20 mouse cellular contexts compared by ENCODE assay signal in the genomic region with DNA sequence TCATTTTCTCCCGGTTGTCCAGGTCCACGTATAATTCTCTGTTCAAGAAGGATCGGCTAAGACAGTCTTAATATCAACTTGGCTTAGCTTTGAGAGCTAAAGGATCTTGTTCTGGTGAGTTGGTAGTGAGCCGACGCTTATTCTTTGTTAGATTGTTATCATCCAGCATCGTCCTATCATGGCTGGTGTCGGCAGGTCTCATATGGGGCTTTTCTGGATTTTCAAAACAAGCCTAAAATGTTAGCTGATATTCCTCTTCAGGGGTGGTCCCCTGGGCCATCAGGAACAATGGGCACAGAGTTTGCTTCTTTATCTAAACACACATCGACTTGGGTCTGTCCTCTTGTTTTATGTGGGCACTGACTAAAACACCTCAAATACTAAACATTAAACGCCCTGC.
"Had no signal": no experiment of that assay in that cellular context is flagged by ENCODE, and none has a peak within 500 bp of the region (broad histone marks: within the 10 kb centered on the region; RNA-seq: fewer than 3 reads in every experiment).

No protein-coding gene starts in this region.

- DNase-seq: kidney, adult 2 months; kidney, postnatal 25 days; layer of hippocampus, adult 9-11 months; left cerebral cortex, postnatal 4 days; liver, embryonic 13.5 days; lung, adult 2 months; lung, postnatal 14 days; lung, postnatal 4 days; right cerebral cortex, adult 18-20 months; right cerebral cortex, postnatal 14 days; right cerebral cortex, postnatal 4 days; thymus, adult 2 months; thymus, postnatal 14 days; thymus, postnatal 4 days had no signal

- H3K4me3 ChIP-seq: layer of hippocampus, adult 2 months; liver, embryonic 13.5 days; neural tube, embryonic 12.5 days; neural tube, embryonic 15.5 days had no signal

- H3K9ac ChIP-seq: liver, embryonic 13.5 days; neural tube, embryonic 12.5 days; neural tube, embryonic 15.5 days had no signal

- ATAC-seq: intestine, postnatal 0 days had no signal

- H3K27ac ChIP-seq: kidney, postnatal 0 days; layer of hippocampus, adult 2 months; liver, embryonic 13.5 days; neural tube, embryonic 12.5 days; neural tube, embryonic 15.5 days; stomach, postnatal 0 days had no signal

- H3K9me3 ChIP-seq: liver, embryonic 13.5 days; neural tube, embryonic 12.5 days; neural tube, embryonic 15.5 days had no signal

- H3K36me3 ChIP-seq: liver, embryonic 13.5 days; neural tube, embryonic 12.5 days; neural tube, embryonic 15.5 days had no signal

- H3K4me1 ChIP-seq: liver, embryonic 13.5 days had no signal

- H3K4me2 ChIP-seq: liver, embryonic 13.5 days; neural tube, embryonic 12.5 days; neural tube, embryonic 15.5 days had no signal

- H3K27me3 ChIP-seq: liver, embryonic 13.5 days; neural tube, embryonic 12.5 days; neural tube, embryonic 15.5 days had no signal
